Mouse (Mus musculus): ENCODE data around the gene Ptprt. TPM values are rescaled to one million over a fixed set of nuclear protein-coding genes. Genes with fewer than 3 reads are reported as not detected.
"Not testable (repeated sequence)": the region's sequence is repeated elsewhere in the genome, so short reads cannot be mapped to it uniquely, and the experiment has no call there.

The Ptprt gene
- total RNA-seq, 2 experiments from 2014 or later, result 0.41 to 0.59 TPM

- intact Hi-C loops (cut with DNase I), result no loop called here
- DNase-seq, result no peak
Measured at GRCm38 (mm10) chr2:162248296-162248695, 412.7 kb downstream of the Ptprt start.

- intact Hi-C loops (cut with DNase I), result no loop called here
Measured at GRCm38 (mm10) chr2:162222476-162222875, 438.5 kb downstream of the Ptprt start.

GRCm38 (mm10) chr2:162220586-162220985, 440.4 kb downstream of the Ptprt start:
- no peak for DNase-seq
- intact Hi-C loops (cut with DNase I), result no loop called here

More at GRCm38 (mm10) chr2:162222476-162222875, 438.5 kb downstream of the Ptprt start:
- DNase-seq, result no peak

GRCm38 (mm10) chr2:162219507-162219906, 441.4 kb downstream of the Ptprt start:
- intact Hi-C loops (cut with DNase I), result no loop called here
- DNase-seq, result no peak

GRCm38 (mm10) chr2:162217896-162218295, 443.1 kb downstream of the Ptprt start:
- intact Hi-C loops (cut with DNase I), result no loop called here
- DNase-seq, result no peak

- DNase-seq, result no peak
- intact Hi-C loops (cut with DNase I), result no loop called here
Measured at GRCm38 (mm10) chr2:162212397-162212796, 448.6 kb downstream of the Ptprt start.

- no peak for DNase-seq
- intact Hi-C loops (cut with DNase I), result no loop called here
Measured at GRCm38 (mm10) chr2:162210564-162210963, 450.4 kb downstream of the Ptprt start.

- no peak for DNase-seq
- intact Hi-C loops (cut with DNase I), result no loop called here
Measured at GRCm38 (mm10) chr2:162197316-162197715, 463.6 kb downstream of the Ptprt start.

GRCm38 (mm10) chr2:162182621-162183475, 478.1 kb downstream of the Ptprt start:
- DNase-seq, result no peak
- intact Hi-C loops (cut with DNase I), result no loop called here

- intact Hi-C loops (cut with DNase I), result no loop called here
- DNase-seq, result no peak
Measured at GRCm38 (mm10) chr2:162181826-162182225, 479.1 kb downstream of the Ptprt start.

- intact Hi-C loops (cut with DNase I), result no loop called here
- DNase-seq, result no peak
Measured at GRCm38 (mm10) chr2:162172529-162172928, 488.4 kb downstream of the Ptprt start.

- intact Hi-C loops (cut with DNase I), result no loop called here
- no peak for DNase-seq
Measured at GRCm38 (mm10) chr2:162141845-162142411, 519.0 kb downstream of the Ptprt start.

GRCm38 (mm10) chr2:162136176-162136575, 524.8 kb downstream of the Ptprt start:
- DNase-seq; intact Hi-C loops (cut with DNase I): not testable (repeated sequence)

- DNase-seq, result peak in 1 of 2 experiments; percentile 2
Measured at GRCm38 (mm10) chr2:162131607-162132304, 529.2 kb downstream of the Ptprt start.

GRCm38 (mm10) chr2:162129896-162130295, 531.1 kb downstream of the Ptprt start:
- DNase-seq, result no peak
- intact Hi-C loops (cut with DNase I), result no loop called here

More at GRCm38 (mm10) chr2:162131607-162132304, 529.2 kb downstream of the Ptprt start:
- intact Hi-C loops (cut with DNase I), result no loop called here

- no peak for DNase-seq
- intact Hi-C loops (cut with DNase I), result no loop called here
Measured at GRCm38 (mm10) chr2:162118041-162118440, 542.9 kb downstream of the Ptprt start.

GRCm38 (mm10) chr2:162082391-162082790, 578.6 kb downstream of the Ptprt start:
- intact Hi-C loops (cut with DNase I), result no loop called here
- no peak for DNase-seq

- intact Hi-C loops (cut with DNase I), result no loop called here
- DNase-seq, result no peak
Measured at GRCm38 (mm10) chr2:162080717-162081398, 580.1 kb downstream of the Ptprt start.

- intact Hi-C loops (cut with DNase I), result no loop called here
Measured at GRCm38 (mm10) chr2:162078571-162079280, 582.2 kb downstream of the Ptprt start.

GRCm38 (mm10) chr2:162052816-162053215, 608.1 kb downstream of the Ptprt start:
- intact Hi-C loops (cut with DNase I), result no loop called here
- DNase-seq, result no peak

More at GRCm38 (mm10) chr2:162078571-162079280, 582.2 kb downstream of the Ptprt start:
- DNase-seq, result no peak
